Mouse (Mus musculus) frontal cortex, postnatal 10 days (tissue): Measurements from ENCODE around the gene Gja5.
"Not testable (repeated sequence)": the region's sequence is repeated elsewhere in the genome, so short reads cannot be mapped to it uniquely, and the experiment has no call there.

Source experiments
- DNase-seq, 2 experiments: peaks; one replicate each; pipeline ENCODE4 v3.0.0; 2022; ENCODE audit warnings: low spot score in 2 of 2, mixed read lengths in 1 of 2

Gene Gja5

DNA sequence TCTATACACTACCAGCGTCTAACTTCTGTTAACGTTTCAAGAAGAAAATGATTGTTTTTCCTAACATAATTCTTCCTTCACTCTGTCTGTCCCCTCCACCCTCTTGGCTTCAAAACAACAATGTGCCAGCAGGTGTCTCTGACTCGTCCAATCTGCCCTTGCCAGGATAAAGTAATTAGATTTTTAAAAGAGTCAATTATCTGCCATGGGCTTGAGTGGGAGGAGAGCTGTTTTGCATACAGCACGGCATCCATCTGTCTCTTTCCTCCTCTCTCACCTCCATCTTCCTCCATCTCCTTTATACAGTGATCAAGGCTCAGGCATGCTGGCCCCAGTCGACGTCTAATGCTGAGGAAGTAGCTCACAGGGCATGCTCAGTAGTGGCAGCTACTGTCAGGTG lies 132.6 kb downstream of the Gja5 start:
- DNase-seq, result no peak

DNA sequence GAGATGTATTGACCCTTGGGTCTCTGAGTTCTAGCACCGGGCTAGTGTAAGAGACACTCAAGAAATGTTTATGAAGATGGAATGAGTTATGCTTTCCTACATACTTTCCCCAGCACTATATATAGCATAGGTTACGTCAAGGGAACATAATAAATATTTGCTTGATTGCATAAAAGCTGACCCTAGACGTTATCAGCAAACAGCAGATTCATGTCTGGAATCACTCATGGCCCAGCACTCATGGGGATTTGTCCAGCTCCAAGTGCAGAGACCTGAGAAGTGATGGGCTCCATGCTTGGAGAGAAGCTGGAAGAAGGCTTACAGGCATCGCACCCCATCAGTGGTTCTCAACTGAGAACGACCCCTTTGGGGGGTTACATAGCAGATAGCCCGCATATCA lies 135.2 kb downstream of the Gja5 start:
- DNase-seq, result no peak

DNA sequence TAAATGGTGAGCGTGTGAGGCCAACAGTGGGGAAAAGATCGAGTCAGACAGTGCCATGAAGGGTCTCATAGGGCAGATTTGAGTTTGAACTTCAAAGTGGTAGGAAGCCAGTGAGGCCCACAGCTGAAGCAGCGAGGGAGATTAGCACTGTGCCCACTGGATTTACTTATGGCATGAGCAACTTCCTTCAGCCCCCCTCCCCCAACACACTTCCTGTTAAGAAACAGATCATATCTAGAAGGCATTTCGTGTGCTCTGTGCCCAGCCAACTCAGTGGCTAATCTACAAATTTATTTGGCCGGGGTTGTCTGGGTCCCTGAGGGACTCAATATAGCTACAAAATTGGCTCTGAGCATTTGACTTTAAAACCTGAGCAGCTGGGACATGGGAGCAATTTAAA lies 139.7 kb downstream of the Gja5 start:
- DNase-seq, result no peak

DNA sequence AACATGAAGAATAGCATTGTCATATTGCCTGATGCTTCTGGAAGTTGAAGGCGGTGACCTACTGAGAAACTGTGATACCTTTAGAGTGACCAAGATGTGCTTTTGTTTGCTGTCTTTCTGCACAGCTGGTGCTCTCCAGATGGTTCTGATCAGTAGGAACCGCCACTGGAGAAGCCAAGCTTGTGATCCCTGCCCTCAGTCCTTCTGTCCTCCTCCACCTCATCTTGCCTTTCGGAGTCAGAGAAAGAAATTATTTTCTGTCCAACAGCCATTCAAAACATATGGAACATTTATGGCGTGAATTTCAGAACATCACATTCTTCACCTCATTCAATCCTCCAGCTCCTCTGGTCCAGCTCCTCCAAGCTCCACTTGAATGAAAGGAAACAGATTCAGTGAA lies 143.3 kb downstream of the Gja5 start:
- no peak for DNase-seq

DNA sequence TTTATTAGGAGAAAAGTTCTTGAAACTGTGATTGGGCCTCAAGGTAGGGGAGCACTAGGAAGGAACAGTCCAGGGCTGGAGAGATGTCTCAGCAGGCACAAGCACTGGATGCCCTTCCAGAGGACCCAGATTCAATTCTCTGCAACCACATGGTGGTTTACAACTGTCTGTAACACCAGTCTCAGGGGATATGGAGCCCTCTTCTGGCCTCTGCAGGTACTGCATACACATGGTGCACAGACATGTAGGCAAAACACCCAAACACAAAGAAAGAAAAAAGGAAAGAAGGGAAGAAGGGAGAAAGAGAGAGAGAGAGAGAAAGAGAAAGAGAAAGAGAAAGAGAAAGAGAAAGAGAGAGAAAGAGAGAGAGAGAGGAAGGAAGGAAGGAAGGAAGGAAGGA lies 143.9 kb downstream of the Gja5 start:
- DNase-seq, result no peak

DNA sequence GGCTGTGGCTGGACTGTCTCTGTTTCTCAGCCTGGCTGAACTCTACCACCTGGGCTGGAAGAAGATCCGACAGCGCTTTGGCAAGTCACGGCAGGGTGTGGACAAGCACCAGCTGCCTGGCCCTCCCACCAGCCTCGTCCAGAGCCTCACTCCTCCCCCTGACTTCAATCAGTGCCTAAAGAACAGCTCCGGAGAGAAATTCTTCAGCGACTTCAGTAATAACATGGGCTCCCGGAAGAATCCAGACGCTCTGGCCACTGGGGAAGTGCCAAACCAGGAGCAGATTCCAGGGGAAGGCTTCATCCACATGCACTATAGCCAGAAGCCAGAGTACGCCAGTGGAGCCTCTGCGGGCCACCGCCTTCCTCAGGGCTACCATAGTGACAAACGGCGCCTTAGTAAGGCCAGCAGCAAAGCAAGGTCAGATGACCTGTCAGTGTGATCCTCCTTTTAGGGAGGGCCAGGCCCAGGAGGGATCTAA lies 146.8 kb downstream of the Gja5 start:
- no peak for DNase-seq

DNA sequence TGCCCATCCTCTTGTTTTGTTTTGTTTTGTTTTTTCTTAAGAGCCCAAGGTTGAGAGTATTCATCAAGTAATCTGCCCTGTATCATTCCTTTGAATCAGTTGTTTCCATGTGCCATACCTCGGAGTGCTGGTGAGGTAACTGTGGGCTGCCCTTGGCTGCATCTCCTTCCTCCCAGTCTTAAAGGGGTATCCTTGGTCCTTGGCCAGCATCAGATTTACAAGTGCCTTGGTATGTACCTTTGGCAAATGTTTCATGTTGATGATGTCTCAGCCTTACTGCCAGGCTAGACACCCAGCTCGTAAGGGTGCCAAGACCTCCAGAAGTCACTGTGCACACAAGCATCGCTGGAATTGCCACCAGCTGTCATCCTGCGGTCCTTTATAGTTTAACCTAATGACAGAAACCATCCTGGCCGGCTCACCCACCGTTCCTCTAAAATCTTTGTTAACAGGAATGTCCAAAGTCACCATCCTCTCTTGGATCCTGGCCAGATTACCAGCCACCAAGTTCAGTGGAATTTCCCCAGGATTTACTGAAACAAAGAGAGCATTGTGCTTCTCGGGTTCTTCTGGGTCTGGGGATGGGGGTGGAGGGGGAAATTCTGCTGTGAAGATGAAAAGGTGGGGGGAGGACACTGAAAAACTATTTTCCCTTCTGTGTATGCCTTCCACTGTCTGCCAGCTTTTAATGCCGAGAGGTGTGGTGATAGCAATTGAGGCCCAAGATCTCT lies 147.7 kb downstream of the Gja5 start:
- DNase-seq, result no peak

DNA sequence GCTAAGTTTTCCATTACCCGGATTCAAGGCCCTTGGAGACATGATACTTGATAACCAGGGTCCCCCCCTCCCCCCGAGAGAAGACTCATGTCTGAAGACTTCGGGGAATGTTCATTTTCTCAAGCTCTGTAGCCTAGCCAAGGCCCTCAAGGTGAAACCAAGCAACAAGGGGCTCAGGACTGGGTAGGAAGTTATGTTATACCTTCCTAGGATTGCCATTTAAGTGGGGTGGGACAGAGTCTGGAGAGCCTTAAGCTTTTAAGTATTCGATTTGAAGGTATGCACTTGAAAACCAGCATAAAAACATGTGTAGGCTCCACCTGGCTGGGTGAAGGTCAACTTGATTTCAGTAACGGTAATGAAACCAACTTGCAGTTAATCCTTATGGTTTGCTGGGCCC lies 154.2 kb downstream of the Gja5 start:
- DNase-seq, result no peak

DNA sequence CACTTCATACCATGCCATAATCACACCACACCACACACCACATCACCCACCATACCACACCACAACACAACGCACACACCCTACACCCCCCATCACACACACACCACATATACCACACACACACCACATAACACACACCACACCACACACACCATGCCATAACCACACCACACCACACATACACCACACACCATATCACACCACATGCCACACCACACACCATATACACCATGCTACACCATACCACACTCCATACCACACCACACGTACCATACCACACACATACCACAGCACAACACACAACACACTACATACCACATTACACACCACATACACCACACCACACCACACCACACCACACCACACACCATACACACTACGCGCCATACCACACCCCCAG lies 155.6 kb downstream of the Gja5 start:
- no peak for DNase-seq

DNA sequence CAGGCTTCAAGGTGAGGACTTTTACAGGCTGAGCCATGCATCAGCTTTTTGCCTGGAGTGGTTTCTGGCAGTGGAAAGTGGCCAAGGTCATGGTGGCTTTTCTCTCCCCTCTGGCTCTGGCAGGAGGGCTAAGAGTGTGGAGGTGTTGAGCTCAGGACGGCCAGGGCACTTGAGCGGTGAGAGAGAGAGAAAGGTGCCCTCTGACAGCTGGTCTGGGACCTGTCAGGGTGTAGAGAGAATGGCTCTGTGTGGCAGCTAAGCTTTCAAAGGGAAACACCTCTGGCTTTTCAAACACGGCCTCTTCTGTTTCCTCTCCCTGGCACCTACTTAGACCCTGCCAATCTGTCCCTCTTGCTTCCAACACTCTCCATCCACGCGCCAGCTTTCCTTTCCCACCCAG lies 158.3 kb downstream of the Gja5 start:
- DNase-seq, result no peak

DNA sequence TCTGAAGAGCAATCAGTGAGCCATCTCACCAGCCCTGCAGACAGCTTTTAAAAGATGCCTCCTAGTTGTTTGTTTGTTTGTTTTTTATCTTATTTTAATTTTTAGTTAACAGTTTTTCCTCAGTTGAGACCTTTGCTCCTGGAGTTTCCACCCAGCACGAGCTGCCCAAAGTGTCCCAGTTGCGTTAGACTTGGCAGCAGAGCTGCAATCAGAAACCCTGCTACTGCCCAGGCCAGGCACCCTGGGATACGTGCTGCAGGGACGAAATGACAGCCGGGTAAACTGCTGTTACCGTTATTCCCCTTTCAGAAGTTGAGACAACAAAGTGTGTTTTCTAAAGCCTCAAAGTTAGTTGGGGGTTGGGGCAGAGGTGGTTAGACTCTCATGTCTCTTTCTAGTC lies 159.6 kb downstream of the Gja5 start:
- DNase-seq, result no peak

DNA sequence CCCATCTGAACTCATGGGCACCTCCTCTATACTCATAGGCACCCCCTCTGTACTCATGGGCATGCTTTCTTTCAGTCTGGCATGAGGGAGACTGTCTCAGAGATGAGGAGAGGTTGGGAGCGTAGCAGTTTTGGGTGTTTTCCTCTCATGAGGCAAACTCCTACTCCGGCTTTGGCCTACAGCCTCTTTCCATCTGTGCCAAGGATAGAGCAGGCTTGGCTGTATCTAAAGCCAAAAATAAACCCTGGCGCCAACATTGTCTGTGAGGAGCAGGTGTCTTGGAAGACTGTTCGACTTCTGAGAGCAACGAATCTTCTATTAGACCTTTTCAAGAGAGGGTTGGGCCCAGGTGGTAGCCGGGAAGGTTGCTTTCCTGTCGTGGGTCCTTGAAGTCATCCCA lies 165.1 kb downstream of the Gja5 start:
- not testable (repeated sequence) for DNase-seq

DNA sequence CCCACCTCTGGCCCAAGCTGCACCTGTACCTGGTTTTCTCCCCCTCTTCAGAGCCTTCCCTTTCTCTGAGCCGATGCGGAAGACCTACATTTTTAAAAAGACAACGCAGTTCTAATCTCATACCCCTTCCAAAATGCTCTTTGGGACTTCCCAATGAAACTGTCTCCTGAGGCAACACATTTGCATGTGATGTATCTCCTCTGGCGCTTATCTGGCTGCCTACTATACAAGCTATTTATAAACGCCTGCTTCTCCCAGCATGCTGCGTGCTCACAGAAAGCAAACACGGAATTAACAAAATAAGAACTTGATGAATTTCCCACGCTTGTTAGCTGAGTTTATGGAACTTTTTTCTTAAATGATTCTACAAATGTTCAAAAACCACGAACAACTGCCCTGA lies 167.4 kb downstream of the Gja5 start:
- not testable (repeated sequence) for DNase-seq

DNA sequence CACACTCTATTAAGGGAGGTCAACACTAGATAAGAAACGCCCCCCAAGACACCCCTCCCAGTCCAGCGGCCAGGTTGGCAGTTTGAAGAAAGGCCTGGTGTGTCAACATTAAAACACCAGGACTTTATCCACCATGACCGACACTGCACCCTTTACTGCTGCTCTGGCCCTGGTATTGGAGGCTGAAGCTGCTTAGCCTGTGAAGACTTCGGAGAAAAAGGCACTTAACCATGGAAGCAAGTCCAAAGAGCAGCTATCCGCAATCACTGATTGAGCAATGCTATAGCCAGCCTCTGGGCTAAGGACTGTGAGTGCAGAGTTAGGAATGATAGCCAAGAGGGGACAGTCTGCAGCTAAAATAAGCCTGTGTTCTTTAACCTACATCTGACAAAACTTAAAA lies 167.9 kb downstream of the Gja5 start:
- DNase-seq, result not testable (repeated sequence)

DNA sequence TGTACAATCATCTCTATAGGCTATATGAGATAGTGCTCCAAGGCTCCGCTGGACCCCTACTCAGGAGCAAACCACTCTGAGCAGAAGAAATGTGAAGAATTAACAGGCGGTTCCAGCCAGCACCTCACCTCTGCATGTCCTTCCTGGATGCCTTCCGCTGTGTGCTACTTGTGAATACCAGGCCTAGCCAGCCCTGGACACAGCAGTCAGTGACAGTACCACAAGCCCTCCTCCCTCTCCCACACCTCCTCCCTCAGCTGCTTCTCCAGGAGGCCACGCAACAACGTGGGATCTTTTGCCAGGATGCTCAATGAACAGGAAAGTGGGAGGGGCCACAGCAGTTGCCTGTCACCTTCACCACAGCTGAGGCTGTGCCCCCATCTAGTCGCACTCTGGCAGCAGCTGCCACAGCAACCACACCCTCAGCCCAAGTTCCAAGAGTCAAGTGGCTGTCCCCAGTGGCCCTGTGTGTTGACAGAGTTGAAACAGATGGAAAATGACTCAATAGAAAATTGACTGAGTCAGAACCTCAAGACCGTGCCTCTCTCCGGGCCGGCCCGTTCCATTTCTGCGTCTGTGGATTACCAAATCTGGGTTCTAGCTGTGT lies 171.4 kb downstream of the Gja5 start:
- not testable (repeated sequence) for DNase-seq

DNA sequence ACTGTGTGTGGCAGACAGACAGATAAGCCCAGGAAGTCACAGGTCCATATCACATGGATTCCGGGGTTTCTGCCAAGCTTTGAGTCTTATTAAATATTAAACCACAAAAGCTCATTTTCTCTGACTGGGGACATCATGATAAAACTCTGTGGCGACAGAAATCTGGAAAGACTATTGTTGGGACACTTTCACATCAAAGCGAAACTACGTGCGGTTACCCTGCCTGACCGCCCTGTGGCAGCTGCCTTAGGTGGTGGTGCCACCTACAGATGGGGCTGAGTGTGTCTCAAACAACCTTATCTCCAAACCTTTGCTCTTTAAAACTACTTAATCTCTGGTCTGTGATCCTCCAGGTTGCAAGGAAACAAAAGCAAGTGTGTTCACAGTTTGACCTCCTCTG lies 171.9 kb downstream of the Gja5 start:
- DNase-seq, result no peak

DNA sequence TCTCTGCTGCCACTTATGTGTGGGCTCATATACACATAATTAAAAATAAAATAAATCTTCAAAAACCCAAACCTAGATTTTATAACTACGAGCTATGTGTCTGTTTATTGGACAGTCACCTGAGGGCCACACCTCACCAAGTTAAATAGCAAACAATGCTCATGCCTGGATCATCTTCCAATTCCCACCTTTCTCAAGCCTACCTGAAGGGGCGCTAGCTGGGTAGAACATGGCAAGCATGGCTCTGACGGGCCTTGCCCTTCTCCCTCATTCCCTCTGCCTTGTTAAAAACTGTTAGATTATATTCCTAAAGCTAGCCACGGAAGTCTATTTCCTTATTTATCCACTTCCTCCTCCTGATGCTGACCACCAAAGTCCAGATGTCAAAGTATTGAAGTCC lies 173.9 kb downstream of the Gja5 start:
- no peak for DNase-seq

DNA sequence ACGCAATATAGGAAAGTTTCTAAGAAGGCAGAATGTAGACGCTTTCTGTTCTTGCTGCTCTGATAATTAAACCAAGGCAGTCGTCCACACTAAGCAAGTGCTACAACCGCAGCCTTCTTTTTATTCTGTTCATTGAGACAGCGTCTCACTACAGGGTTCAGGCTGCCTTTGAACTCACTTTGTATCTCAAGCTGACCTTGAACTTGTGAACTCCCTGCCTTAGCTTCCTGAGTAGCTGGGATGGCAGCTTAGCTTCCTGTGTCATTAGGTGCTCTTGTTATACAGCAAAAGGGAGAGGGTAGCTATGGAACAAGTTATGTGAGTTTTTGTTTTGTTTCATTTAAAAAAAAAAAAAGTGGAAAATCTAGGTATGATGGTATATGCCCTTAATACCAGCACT lies 177.7 kb downstream of the Gja5 start:
- DNase-seq, result no peak

DNA sequence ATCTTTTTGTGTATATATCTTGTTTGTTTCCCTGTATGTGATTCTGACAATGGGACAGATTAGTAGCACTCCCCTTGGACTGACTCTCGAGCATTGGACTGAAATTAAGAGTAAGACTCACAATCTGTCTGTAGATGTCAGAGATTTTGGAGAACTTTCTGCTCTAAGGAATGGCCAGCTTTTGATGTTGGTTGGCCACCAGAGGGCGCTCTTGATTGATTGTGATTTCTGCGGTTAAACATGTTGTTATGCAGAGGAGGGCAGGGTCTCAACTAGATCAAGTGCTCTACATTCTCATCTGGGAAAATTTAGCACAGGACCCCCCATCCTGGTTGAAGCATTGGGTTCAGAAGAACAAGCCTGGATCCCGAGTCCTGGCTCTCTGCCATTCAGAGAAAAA lies 182.8 kb downstream of the Gja5 start:
- no peak for DNase-seq

DNA sequence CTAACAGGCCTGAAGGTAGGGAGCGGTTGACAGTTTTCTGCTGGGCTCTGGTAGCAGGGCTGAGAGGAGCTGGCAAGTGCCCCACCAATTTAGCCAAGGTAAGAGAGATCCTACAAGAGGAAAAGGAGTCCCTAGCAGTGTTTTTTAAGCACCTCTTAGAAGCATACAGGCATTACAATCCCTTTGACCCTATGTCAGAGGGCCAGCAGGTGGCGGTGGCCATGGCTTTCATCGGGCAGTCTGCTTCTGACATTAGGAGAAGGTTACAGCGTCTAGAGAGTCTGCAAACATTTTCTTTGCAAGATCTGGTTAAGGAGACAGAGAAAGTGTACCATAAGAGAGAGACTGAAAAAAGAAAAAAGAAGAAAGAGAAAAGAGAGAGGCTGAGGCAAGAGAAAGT lies 183.8 kb downstream of the Gja5 start:
- DNase-seq, result not testable (repeated sequence)

DNA sequence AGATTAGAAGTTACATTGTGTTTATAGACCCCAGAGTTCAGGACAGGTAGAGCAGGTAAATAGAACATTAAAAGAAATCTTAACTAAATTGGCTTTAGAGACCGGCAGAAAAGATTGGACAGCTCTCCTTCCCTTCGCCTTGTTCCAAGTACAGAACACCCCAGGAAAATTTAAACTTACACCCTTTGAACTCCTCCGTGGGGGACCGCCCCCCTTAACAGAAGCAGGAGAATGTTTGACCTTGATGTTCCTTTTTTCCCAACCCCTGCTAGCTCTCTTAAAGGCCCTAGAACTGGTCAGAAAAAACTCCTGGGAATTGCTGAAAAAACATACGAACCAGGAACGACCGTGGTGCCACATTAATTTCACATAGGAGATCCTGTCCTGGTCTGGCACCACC lies 187.5 kb downstream of the Gja5 start:
- not testable (repeated sequence) for DNase-seq

DNA sequence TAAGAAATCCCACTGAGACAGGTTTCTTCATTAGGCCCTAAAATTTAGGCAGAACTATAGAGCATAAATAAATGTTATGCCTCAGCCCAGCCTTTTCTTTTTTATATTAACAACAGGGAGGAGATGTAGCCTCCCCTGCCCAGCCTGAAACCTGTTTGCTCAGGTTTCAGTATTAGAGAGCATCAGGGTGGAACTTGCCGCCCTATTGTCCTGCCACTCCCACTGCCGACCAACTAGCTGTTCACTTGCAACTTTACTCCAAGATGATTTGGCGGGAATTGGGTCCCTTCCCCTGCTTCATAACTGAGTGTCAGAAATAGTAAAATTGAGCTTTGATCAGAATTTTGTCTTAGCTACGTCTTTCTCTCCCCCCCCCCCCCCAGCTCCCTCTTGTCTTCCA lies 192.2 kb downstream of the Gja5 start:
- not testable (repeated sequence) for DNase-seq

DNA sequence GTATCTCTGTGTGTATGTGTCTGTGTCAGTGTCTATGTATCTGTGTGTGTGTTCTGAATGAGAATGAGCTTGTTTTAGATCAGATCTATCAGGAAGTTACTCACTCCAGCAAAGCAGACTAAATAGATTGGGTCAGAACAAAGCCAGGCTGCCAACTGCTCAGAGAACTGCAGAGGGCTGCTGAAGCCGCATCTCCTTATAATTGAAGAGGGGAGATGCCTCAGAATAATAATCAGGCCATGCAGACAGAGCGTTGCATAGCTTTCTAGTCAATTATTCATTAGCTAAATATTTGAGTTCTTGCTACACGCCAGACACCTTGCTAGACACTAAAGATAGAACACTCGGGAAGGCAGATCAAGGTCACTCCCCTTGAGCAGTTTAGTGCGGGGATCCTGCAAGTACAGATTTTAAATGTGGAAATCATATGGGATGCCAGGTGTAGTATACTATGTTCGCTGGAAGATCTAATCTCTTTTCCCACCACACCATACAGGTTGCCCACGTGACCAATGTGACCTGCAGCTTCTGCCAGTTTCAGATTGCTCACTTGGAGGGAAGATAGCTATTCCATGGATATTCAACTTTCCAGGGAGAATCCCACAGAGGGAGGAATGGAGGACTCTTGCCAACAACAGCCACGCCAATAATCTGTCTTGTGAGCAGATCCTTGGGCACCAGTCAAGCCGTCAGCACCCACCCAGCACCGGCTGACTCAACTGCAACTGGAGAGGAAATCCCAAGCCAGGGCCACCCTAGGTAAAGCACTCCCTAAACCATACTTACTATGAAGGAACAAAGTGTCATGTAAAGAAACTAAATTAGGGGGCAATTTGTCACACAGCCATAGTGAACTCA lies 196.5 kb downstream of the Gja5 start:
- no peak for DNase-seq
